In genomic region chr6:122614047-122614446, GRCm38 (mm10) we compare ENCODE assay signal across 12 mouse cellular contexts. TPM values are rescaled to one million over a fixed set of nuclear protein-coding genes. Genes with fewer than 3 reads are reported as not detected.
DNase-seq lines count a peak whose midpoint lies in the region; TF ChIP-seq lines count a peak whose summit lies in the region.
"Had no signal": no experiment of that assay in that cellular context is flagged by ENCODE, and none has a peak within 500 bp of the region (broad histone marks: within the 10 kb centered on the region; RNA-seq: fewer than 3 reads in every experiment).

No protein-coding gene starts in this region.

- TF ChIP-seq CTCF in lung, adult 2 months (IDR thresholded peaks at IDR 0.05; ENCODE audit: insufficient read depth, low read length) = 0 out of 2 replicates have a peak, but pooled peaks have one; percentile 9
- TF ChIP-seq CTCF in brain, embryonic 14.5 days (IDR thresholded peaks at IDR 0.05; ENCODE audit: borderline replicate concordance, extremely low read depth, insufficient read depth, insufficient read length) = peak; percentile 30; the same call in 1 of the 2 replicates

- DNase-seq in cerebellum, postnatal 10 days = peak; percentile 35 to 48
- no peak for DNase-seq in cerebellum, adult 11-12 months
- DNase-seq in lung, adult 2 months = no peak
- DNase-seq in lung, postnatal 25 days (ENCODE audit: low spot score) = no peak
- DNase-seq in brain, embryonic 14.5 days (ENCODE audit: low read depth) = no peak
- DNase-seq in splenic B cell, adult 2 months (ENCODE audit: low read depth, low spot score) = peak; percentile 66
- no peak for DNase-seq in frontal cortex, adult 2 months (ENCODE audit: extremely low spot score in 1 of 2, low spot score in 1 of 2)
- DNase-seq in heart, postnatal 36 days = no peak

- intact Hi-C loops in heart, postnatal 36 days (cut with DNase I) = no loop called here

- no peak overlapping the region for H3K4me3 ChIP-seq in lung, adult 2 months (replicated peaks; ENCODE audit: extremely low read depth, low read depth, low read length)
- H3K4me3 ChIP-seq: myocyte had no signal

- WGBS in lung, adult 2 months = 54% methylated on average over 2 of the region's 2 CpGs

- TF ChIP-seq POLR2A in lung, adult 2 months (IDR thresholded peaks at IDR 0.05; ENCODE audit: borderline replicate concordance, extremely low read depth, low read depth, low read length) = no peak
- no peak for TF ChIP-seq POLR2A in brain, embryonic 14.5 days (IDR thresholded peaks at IDR 0.05; ENCODE audit: borderline replicate concordance, extremely low read depth, insufficient read depth, insufficient read length, poor library complexity, severe bottlenecking)

- no peaks in the 10 kb centered on the region for H3K27me3 ChIP-seq in splenic B cell, adult 2 months (ENCODE audit: control insufficient read depth, insufficient read depth, low read length, poor library complexity, severe bottlenecking)

- H3K36me3 ChIP-seq in splenic B cell, adult 2 months (ENCODE audit: control insufficient read depth, insufficient read depth, low read length, poor library complexity, severe bottlenecking) = no peaks in the 10 kb centered on the region

- H3K4me1 ChIP-seq in lung, adult 2 months (ENCODE audit: control insufficient read depth, insufficient read depth, low read length) = no peaks in the 10 kb centered on the region

RNA-seq across cellular contexts. Expression of gene Gdf3, which starts 4.2 kb away (rescaled TPM):
- polyA plus RNA-seq in lung, adult 2 months (2012; rRNA removed) = not detected in 2 replicates
- polyA plus RNA-seq in brain, embryonic 14.5 days (2012; rRNA removed) = not detected in 2 replicates
- polyA plus RNA-seq in frontal cortex, adult 2 months (2012; rRNA removed) = not detected in 2 replicates
- total RNA-seq in heart, postnatal 36 days (2021) = not detected
- polyA plus RNA-seq: embryonic facial prominence, embryonic 14.5 days; myocyte; small intestine, adult 2 months had no signal

RNA-seq across cellular contexts. Expression of gene Apobec1, which starts 11.8 kb away (rescaled TPM):
- 13.5 and 23.2 TPM in 2 replicates for polyA plus RNA-seq in lung, adult 2 months (2012; rRNA removed)
- polyA plus RNA-seq in brain, embryonic 14.5 days (2012; rRNA removed) = 1.9 and 3.5 TPM in 2 replicates
- 3.3 and 5.5 TPM in 2 replicates for polyA plus RNA-seq in frontal cortex, adult 2 months (2012; rRNA removed)
- 1 to 10 TPM; 6.3 to 8.0 TPM for total RNA-seq in heart, postnatal 36 days (2021)

RNA-seq across cellular contexts. Expression of gene Dppa3, which starts 12.2 kb away (rescaled TPM):
- not detected in 2 replicates for polyA plus RNA-seq in lung, adult 2 months (2012; rRNA removed)
- polyA plus RNA-seq in brain, embryonic 14.5 days (2012; rRNA removed) = not detected in 2 replicates
- not detected in 2 replicates for polyA plus RNA-seq in frontal cortex, adult 2 months (2012; rRNA removed)
- total RNA-seq in heart, postnatal 36 days (2021) = not detected
- polyA plus RNA-seq: embryonic facial prominence, embryonic 14.5 days; heart, embryonic 11.5 days; myocyte; small intestine, adult 2 months had no signal

Comparison
In these comparisons a context has a peak if more than half of its experiments do, and no peak if none do; other contexts are left out.
1. DNase-seq: peak in cerebellum, postnatal 10 days (2 of 2) and splenic B cell, adult 2 months (single experiment); none in cerebellum, adult 11-12 months (single experiment), lung, adult 2 months (single experiment), lung, postnatal 25 days (single experiment), brain, embryonic 14.5 days (single experiment), frontal cortex, adult 2 months (0 of 2) and heart, postnatal 36 days (0 of 2).